Mouse (Mus musculus) bone marrow, adult 2 months (tissue): ENCODE data around the gene Igf2bp1.

Source experiments
- CTCF ChIP-seq: fragments of 200-500 bp; IDR thresholded peaks from 2 replicates; pipeline ENCODE4 v1.5.1; 2011; ENCODE audit warnings: low read length, control low read depth; ENCODE audit not compliant: control insufficient read depth, insufficient read depth
- POLR2A ChIP-seq: fragments of 200-500 bp; IDR thresholded peaks from 2 replicates; pipeline ENCODE4 v1.6.1; 2011; ENCODE audit warnings: low read depth, mild to moderate bottlenecking, control low read depth, low read length, borderline replicate concordance; ENCODE audit not compliant: control insufficient read depth

- no peak for TF ChIP-seq CTCF
- no peak for TF ChIP-seq POLR2A
Measured at GRCm38 (mm10) chr11:95990886-95991708, 14.6 kb downstream of the Igf2bp1 start.
